Mouse (Mus musculus): ENCODE results near the gene Tmem217. TPM values are rescaled to one million over a fixed set of nuclear protein-coding genes. Genes with fewer than 3 reads are reported as not detected.

Tmem217 gene
- not detected for total RNA-seq (2021)

DNA sequence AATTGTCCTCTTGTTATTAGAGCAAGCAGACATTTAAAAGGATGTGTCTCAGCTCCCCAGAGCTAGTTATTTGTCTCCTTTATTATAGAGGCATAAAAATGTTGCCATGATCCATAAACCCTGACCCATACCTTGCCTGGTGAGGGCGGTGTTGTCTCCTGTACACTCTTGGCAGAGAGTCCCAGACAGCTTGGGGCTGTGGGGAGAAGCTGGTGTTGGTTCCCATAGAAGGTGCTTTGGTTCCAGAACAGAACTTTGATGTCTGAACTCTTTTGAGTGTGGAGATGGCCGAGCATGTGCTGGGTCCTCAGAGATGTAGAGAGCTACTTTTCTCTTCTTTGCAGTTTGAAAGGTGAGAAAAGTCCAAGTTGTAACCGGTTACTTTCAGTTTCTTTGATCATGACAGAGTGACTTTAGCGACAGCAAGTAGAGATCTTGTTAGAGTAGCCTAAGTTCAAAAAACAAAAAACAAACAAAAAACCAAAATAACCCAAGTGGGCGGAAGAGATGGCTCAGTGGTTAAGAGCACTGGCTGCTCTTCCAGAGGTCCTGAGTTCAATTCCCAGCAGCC lies at the start of gene Tmem217:
Tmem217 (minus strand) TSS at position 224 of the 571 bp plus-strand sequence.
- DNase-seq (ENCODE audit: low spot score), result no peak
- intact Hi-C loops (cut with DNase I), result no loop called here

DNA sequence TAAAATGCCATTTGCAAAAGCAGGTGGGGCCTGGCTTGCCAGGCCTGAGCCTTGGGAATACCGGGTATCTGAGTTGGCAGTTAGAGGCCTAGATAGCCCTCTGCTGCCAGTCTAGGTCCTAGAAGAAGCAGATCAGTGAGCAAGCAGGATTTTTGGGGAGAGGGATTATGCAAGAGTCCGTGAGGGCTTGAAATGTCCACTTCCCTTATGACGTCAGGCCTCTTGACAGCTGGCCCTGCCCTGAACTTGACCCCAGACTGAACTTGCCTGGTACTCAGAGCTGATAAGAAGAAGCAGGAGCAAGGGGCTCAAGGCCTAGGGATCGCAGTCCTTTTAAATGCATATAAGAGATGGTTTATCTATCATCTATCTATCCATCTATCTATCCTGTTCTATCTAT lies 49.2 kb upstream of the Tmem217 start:
- intact Hi-C loops (cut with DNase I), result loop anchor here (5.0 kb wide), 1 partner anchor 171 kb away; no protein-coding TSS in a partner anchor
- DNase-seq (ENCODE audit: low spot score), result no peak

DNA sequence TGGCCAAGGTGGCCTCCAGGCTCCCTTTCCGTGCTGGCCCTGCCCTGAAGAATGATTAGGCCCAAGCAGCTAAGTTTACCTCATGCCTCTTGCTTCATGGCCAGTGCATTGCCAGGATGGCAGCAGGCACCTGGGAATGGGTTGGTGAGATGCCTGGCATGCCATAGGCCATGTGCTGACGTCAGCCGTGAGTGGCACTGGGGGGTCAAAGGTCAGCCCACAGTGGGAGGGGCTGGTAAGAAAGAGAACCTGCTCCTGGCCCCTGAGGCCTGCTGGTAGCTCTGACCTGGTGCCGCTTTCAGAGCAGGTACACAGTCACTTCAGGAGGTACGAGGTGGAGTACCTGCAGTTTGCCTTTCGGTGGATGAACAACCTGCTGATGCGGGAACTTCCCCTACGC lies 47.4 kb upstream of the Tmem217 start:
- DNase-seq (ENCODE audit: low spot score), result no peak
- intact Hi-C loops (cut with DNase I), result no loop called here

DNA sequence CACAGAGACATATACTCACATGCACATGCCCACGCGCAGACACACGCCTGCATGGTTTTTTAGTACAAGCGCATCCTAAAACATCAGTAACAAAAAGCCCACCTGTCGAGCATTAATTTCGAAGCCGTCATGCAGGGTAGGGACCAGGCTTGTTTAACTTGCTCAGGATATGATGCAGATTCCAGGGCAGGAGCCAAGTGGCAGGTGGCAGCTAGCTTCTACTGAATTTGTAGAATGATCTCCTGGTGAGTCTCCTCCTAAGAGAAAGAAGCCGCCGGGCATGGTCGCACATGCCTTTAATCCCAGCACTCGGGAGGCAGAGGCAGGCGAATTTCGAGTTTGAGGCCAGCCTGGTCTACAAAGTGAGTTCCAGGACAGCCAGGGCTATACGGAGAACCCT lies 46.9 kb upstream of the Tmem217 start:
- no peak for DNase-seq (ENCODE audit: low spot score)
- intact Hi-C loops (cut with DNase I), result no loop called here

DNA sequence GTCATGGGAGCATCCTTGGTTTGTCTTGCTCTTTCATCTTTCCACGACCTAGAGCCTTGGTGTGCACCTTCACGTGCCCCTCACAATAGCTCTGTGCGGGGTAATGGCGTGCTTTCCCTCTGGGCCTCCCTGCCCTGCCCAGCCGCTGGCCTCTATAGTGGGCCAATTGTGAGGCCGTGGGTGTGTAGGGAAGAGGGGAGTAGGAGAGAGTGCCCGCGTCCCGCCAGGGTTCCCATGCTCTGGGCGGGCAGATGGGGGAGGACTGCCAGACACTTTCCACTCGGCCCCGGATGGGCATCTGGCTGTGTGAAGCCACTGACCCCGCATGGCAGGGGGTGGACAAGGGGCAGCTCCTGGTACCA lies 44.6 kb upstream of the Tmem217 start:
- intact Hi-C loops (cut with DNase I), result no loop called here
- DNase-seq (ENCODE audit: low spot score), result no peak

DNA sequence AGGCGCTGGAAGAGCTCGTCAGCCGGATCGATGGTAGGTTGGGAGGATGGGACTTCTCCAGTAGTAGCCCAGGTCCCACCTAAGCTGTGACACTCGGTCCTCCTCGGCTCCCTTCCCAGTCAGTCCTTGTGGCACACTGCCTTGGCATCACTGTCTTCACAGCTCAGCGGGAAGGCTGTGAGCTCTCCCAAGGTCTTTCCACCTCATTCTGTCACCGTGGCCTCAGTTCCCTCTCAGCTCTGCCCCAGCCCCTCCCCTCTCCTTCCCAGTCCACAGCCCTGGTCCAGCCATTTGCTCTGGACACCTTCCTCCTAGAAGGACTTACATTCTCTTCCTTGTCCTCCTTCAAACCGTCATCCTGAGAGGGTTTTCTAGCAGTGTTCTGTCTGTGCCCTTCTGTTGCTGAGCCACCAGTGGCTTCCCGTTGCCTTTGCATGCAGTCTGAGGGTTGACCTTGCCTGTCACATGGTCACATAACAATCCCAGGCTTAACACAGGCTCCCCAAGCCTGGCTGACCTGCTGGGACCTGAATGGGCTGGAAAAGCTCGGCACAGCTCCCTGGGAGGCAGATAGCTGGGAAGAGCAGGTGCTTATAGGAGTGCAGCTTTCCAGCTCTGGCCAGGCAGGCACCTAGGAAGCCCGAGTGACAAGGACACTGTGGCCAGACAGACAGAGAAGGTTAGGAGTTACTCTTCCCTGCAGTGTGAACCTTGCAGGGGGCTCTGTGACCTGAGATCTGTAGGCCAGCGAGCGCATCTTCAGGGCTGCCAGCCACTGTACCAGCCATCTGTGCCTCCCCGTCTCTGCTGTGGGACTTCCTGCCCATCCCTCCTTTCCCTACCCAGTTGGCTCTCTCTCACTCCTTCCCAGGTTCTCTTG lies 43.9 kb upstream of the Tmem217 start:
- DNase-seq (ENCODE audit: low spot score), result no peak
- intact Hi-C loops (cut with DNase I), result no loop called here

DNA sequence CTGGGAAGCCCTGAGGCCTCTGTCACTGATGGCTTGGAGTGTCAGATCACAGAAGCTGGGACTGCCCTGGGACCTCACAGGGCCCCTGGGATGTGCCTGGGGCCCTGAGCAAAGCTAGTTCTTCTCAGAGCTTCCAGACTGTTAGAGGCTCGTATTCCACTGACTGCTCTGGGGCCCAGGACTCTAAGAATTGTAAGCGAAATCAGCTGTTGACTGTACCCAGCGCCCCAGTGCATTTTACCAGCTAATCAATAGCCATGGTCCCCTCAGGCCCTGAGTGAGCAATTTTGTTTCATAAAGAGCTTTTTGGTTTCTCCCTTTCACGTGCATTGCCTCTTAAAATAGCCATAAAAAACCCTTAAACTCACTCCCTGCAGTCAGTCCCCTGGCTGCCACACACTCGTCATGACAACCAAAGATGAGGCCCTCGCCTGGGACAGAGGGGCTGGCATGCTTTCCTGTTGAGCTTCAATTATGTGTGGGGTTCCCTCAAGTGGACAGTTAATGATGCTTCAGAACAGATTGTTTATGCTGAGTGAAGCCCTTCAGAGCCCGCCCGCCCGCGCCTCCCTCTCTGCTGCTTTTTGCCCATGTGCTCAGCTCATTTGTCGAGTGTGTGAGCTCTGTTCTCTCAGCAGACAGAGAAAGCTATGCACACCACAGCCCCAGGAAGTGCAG lies 37.2 kb upstream of the Tmem217 start:
- no peak for DNase-seq (ENCODE audit: low spot score)
- intact Hi-C loops (cut with DNase I), result no loop called here

DNA sequence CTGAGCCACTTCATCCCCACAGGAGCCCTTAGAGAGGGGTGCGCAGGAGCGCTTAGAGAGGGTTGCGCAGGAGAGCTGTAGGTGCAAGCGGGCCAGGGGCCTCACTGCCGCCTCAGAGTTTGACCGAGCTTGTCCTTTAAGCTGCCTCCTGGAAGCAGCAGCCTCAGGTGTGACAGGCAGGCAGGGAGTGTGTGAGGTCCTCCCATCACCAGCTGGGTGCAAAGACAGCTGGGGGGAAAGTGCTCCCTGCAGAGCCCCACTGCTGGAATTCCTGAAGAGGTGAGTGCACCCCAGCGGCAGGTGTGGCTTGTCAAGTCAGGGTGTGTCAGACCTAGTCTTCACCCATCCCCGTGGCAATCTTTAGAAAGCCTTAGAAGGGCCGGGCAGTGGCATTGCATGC lies 34.7 kb upstream of the Tmem217 start:
- intact Hi-C loops (cut with DNase I), result no loop called here
- DNase-seq (ENCODE audit: low spot score), result no peak

DNA sequence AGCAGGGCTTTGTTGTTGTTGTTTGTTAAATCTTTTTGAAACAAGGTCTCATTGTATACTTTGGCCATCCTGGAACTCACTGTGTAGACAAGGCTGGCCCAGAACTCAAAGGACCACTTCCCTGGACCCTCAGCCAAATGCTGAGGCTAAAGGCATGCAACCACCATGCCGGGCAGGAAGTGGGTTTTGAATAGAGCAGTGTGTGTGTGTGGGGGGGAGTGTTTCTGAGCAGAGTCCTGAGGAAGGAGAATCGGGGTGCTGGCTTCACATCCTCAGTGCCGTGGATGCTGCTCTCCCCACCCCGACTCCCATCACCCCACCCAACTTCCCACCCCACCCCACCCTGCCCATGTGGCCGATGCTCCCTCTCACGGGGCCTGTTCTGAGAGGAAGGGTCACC lies 33.3 kb upstream of the Tmem217 start:
- intact Hi-C loops (cut with DNase I), result no loop called here
- no peak for DNase-seq (ENCODE audit: low spot score)

DNA sequence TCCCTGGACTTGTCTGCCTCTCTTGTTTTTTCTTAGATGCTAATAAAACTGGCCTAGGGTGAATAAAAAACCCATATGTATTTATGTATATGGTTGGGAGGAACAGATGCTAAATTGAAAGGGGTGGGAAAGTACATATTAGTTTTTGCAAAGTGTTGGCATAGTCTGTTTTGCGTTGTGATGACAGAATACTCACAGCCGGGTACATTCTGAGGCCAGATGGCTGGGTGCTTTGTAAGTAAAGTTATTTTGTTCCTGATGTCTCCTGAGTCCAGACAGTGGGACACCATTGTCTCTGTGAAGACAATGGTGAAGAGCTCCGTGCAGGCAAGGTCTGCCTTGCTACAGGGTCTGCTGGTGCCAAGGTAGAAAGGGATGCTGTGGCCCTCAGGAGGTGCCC lies 32.6 kb upstream of the Tmem217 start:
- DNase-seq (ENCODE audit: low spot score), result no peak
- intact Hi-C loops (cut with DNase I), result no loop called here

DNA sequence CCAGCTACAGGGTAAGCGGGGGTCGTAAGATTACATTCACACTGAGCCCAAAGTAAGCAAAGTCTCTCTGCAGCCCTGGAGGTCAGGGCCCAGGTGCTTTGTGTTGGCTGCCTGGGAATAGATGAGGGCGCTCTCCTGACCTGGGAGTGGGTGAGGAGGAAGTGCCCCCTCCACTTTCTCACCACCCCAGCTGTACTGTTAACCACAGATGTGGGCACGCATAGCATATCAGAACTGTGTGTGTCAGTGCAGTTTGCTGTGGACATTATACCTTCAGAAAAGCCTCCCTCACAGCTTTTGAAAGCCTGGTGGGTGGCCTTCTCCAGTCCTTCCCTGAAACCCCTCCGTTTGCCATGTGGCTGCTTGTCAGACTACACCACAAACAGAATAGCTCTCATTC lies 32.1 kb upstream of the Tmem217 start:
- intact Hi-C loops (cut with DNase I), result no loop called here
- no peak for DNase-seq (ENCODE audit: low spot score)

DNA sequence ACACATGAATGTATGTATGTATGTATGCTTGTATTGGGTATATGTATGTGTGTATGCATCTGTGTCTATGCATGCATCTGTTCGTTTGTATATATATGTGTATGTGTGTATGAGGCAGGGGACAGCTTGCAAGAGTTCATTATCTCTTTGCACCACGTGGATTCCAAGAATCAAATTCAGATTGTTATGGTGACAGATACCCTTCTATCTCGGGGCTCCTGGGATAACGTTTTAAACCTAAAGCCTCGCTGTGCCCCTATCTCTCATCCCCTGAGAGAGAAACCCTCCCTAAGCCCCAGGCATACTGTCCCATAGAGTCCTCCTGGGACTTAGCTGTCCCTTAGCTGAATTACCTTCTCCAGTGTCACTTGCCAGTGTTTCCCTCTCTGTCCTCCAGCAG lies 31.4 kb upstream of the Tmem217 start:
- intact Hi-C loops (cut with DNase I), result no loop called here
- no peak for DNase-seq (ENCODE audit: low spot score)

DNA sequence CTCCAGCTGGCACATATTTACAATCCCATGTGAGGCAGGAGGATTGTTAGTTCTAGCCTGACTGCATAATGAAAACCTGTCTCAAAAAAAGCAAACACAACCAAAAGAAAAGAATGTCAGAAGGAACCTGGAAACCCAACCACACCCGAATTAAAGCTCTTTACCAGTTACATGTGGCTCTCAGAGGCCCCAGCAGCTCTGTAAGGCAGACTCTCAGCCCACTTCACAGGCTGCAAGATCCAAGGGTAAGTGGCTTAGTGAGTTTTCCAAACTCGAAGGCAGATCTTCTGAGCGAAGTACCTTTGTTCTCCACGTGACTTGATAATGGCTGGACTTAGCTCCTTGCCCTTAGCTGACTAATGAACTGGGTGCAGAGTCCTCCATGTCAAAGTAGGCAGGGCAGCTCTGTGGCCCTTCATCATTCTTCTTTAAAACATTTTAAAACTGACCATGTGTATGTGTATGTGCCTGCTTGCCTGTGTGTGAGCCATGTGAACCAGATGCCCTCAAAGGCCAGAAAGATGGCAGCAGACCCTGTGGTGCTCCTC lies 27.5 kb upstream of the Tmem217 start:
- intact Hi-C loops (cut with DNase I), result no loop called here
- DNase-seq (ENCODE audit: low spot score), result no peak

DNA sequence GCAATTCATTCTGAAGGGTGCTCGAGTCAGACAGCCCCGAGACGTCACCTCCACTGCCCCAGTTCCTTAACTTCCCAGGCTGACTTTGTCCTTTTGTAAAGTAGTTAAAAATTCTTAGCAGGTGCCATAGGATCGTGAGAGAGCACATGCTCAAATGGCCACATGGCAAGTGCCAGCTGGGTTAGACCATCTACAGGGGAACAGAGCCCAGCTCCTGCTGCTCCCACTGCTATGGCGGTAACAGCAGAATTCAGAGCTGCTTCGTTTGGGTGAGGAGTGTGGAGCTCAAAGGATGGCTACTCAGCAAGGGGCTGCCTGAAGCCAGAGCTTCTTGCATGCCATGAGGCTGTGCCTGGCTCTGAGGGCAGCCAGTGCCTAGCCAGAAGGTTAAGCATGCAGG lies 17.6 kb upstream of the Tmem217 start:
- no peak for DNase-seq (ENCODE audit: low spot score)
- intact Hi-C loops (cut with DNase I), result no loop called here

DNA sequence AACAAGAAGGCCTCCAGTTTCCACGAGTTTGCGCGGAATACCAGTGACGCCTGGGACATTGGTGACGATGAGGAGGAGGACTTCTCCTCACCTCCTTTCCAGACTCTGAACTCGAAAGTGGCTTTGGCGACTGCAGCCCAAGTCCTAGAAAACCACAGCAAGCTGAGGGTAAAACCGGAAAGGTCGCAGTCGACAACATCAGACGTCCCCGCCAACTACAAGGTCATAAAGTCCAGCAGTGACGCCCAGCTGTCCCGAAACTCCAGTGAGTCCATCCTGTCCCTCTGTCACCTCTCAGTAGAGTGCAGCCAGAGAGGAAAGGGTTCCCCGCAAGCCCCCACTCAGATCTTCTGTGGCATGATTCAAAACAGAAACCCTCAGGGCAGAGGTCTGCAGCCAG lies 16.2 kb upstream of the Tmem217 start:
- intact Hi-C loops (cut with DNase I), result no loop called here
- DNase-seq (ENCODE audit: low spot score), result no peak

DNA sequence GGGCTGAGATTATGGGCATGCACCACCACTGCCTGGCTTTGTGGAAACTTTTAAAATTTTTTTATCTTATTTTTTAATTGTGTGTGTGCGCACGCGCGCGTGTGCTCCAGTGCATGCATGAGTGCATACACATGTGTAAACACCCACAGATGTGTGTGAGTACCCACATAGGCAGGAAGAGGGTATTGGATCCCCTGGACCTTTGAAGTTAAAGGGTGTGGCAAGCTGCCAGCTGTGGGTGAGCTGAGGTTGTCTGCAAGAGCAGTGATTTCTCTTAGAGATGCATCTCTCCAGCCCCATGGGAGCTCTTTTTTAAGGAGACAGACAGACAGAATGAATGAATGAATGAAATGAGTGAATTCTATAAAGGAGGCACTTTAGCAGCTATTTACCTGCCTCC lies 13.3 kb upstream of the Tmem217 start:
- no peak for DNase-seq (ENCODE audit: low spot score)
- intact Hi-C loops (cut with DNase I), result no loop called here

DNA sequence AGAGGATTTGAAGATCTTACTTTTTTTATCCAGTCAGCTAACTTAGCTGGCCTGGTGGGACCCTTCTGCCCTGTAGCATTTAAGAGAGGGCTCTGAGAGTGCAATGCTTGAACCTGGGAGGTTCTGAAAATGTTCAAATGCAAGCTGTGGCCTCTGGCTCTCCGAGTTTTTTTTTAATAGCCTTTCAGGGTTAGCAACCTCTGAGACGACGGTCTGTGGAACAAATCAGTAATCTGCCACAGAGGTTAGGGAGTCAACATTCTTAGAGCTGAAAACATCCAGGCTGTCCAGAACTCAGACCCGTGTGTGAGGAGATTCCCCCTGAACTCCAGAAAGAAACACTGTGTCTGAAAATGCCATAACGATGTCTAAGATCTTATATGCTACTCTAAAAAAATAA lies 6.3 kb upstream of the Tmem217 start:
- intact Hi-C loops (cut with DNase I), result no loop called here
- DNase-seq (ENCODE audit: low spot score), result no peak

DNA sequence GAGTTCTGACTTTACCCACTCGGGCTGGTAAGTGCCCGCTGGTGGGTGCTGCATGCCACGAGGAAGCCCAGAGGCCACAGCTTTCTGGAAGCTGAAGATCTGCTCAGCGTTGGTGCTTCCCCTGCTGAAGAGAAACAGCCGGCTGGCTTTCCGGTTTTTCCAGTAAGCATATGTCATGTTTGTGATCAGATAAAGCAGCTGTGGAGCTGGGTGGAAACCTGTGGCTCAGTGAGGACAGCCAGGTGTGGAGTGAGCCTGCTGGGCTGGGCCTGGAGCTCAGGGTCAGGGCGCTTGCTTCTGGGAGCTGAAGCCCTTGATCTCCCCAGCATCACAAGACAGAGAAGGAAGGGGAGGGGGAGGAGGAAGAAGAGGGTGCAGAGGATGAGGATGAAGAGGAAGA lies 4.7 kb upstream of the Tmem217 start:
- no peak for DNase-seq (ENCODE audit: low spot score)
- intact Hi-C loops (cut with DNase I), result no loop called here

DNA sequence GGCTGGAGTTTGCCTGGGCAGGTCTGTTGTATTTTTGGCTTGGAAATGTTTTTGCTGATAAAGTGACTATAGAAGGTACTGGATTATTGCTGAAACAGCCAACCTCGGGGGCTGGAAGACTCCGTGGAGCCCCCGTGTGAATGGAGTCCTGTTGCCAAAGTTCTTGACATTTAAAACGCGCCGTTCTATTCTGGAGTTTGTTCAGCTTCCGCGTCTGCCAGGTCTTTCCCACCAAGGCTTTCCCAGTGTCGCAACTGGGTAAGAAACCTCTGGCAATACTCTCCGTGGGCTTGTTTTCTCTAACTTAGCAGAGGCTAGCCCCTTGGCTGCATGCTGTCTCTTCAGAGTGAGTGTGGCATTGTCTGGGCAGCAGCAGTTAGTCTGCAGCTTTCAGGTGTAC lies 4.3 kb upstream of the Tmem217 start:
- intact Hi-C loops (cut with DNase I), result no loop called here
- no peak for DNase-seq (ENCODE audit: low spot score)

DNA sequence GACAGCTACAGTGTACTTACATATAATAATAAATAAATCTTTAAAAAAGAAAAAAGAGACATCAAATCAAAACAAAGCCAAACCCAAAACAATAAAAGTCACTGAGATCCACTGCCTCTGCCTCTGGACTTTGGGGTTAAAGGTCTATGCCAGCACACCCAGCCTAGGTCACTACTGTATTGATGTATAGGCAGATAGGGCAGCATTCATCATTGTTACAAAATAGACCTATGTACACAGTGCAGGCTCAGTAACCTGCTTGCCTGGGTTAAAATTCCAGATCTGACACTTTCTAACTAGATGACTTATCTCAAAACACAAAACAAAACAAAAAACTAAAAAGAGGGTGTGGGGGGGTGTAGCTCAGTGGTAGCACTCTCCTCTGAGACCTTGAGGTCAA lies 2.0 kb upstream of the Tmem217 start:
- no peak for DNase-seq (ENCODE audit: low spot score)
- intact Hi-C loops (cut with DNase I), result no loop called here

DNA sequence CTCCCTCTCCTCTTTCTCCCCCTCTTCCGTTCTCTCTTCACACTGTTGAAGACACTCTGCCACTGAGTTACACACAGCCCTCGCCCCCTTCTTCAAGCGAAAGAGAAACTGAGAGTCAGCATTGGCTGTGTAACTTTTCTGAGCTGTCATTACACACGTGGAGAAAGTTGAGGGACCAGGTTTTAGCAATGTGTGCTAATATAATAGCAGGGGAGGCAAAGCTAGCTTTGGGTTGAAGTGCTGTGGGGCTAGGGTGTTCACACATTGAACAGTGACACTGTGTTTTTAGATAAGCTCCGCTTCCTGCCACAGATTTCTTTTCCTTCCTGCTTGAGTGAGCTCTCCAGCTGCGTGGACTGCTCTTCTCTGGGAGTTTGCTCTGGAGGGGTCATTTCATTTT lies 1.2 kb downstream of the Tmem217 start:
- intact Hi-C loops (cut with DNase I), result no loop called here
- no peak for DNase-seq (ENCODE audit: low spot score)

Data from heart, postnatal 25 days (tissue).